Mouse (Mus musculus): ENCODE data around the gene Cacna1d.

GRCm38 (mm10) chr14:30205821-30206220, 285.4 kb downstream of the Cacna1d start:
- TF ChIP-seq CTCF (IDR thresholded peaks at IDR 0.05; ENCODE audit: insufficient read depth, low read length) (no peak), POLR2A (IDR thresholded peaks at IDR 0.05; ENCODE audit: borderline replicate concordance, extremely low read depth, low read depth, low read length) (no peak)
